Mouse (Mus musculus) hindbrain, embryonic 14.5 days (tissue): Measurements from ENCODE around the gene Smarcc2. TPM values are rescaled to one million over a fixed set of nuclear protein-coding genes. Genes with fewer than 3 reads are reported as not detected.
"Not testable (repeated sequence)": the region's sequence is repeated elsewhere in the genome, so short reads cannot be mapped to it uniquely, and the experiment has no call there.

Source experiments
- ATAC-seq: fragments of 200-750 bp; cut with Nextera tagmentation; 2 replicates; pipeline ENCODE4 v1.8.0; 2017; ENCODE audit warnings: moderate number of reproducible peaks, mild to moderate bottlenecking, moderate TSS enrichment, moderate library complexity; ENCODE audit not compliant: low FRiP score
- DNase-seq: peaks from one replicate; pipeline ENCODE4 v3.0.0-alpha.2; 2015; ENCODE audit warnings: low spot score
- H3K27ac ChIP-seq: fragments of 300-500 bp; sonication (generic); 2 replicates; pipeline ENCODE4 v1.5.1; 2014; ENCODE audit warnings: mild to moderate bottlenecking, moderate library complexity
- H3K27me3 ChIP-seq: fragments of 300-500 bp; sonication (generic); 2 replicates; pipeline ENCODE4 v1.6.1; 2014; ENCODE audit warnings: mild to moderate bottlenecking, low read length, mixed read lengths; ENCODE audit not compliant: control insufficient read depth, insufficient read depth
- H3K36me3 ChIP-seq: fragments of 300-500 bp; sonication (generic); replicated peaks from 2 replicates; pipeline ENCODE4 v1.6.1; 2014; ENCODE audit not compliant: control insufficient read depth, insufficient read depth
- H3K4me1 ChIP-seq: fragments of 300-500 bp; sonication (generic); replicated peaks from 2 replicates; pipeline ENCODE4 v1.6.1; 2014; ENCODE audit warnings: antibody characterized with exemption, low read length, mixed read lengths; ENCODE audit not compliant: control insufficient read depth, insufficient read depth
- H3K4me2 ChIP-seq: fragments of 300-500 bp; sonication (generic); replicated peaks from 2 replicates; pipeline ENCODE4 v1.6.1; 2014; ENCODE audit warnings: mild to moderate bottlenecking, moderate library complexity
- H3K4me3 ChIP-seq: fragments of 300-500 bp; sonication (generic); replicated peaks from 2 replicates; pipeline ENCODE4 v1.5.1; 2014; ENCODE audit warnings: mild to moderate bottlenecking, low read length
- H3K9ac ChIP-seq: fragments of 300-500 bp; sonication (generic); 2 replicates; pipeline ENCODE4 v1.6.1; 2014
- H3K9me3 ChIP-seq: fragments of 300-500 bp; sonication (generic); 2 replicates; pipeline ENCODE4 v1.6.1; 2016; ENCODE audit warnings: low read length; ENCODE audit not compliant: control insufficient read depth
- whole genome bisulfite sequencing: fragments of 180-500 bp; shearing (Covaris S2); extraction: QIAGEN DNeasy Blood & Tissue Kit; methylation state at CpG from one replicate; pipeline ENCODE4 v1.1.7; 2014; 5-methylcytosine and 5-hydroxymethylcytosine counted together
- polyA plus RNA-seq: library from polyadenylated mRNA; unstranded; fragments of >200 nt; fragmentation: Nextera tagmentation; extraction: Ambion mirVana; gene quantifications from 2 replicates; pipeline ENCODE4 v1.2.1, GENCODE M21; 2014

Smarcc2 gene
- polyA plus RNA-seq, 1 experiment from 2014 or later = 184 TPM

GRCm38 (mm10) chr10:128489785-128490184 is 30.7 kb downstream of the Smarcc2 start:
- H3K9me3 ChIP-seq = no peaks in the 10 kb centered on the region
- H3K4me3 ChIP-seq = no peak overlapping the region
- H3K27ac ChIP-seq = no peak overlapping the region
- no peak overlapping the region for H3K4me2 ChIP-seq
- ATAC-seq = no peak
- peaks cover 27% of the 10 kb centered on the region for H3K4me1 ChIP-seq
- H3K9ac ChIP-seq = no peak overlapping the region
- no peaks in the 10 kb centered on the region for H3K27me3 ChIP-seq
- WGBS = 71% methylated on average over 4 of the region's 4 CpGs
- H3K36me3 ChIP-seq = peaks cover 76% of the 10 kb centered on the region
- no peak for DNase-seq

GRCm38 (mm10) chr10:128490232-128490631 is 31.2 kb downstream of the Smarcc2 start:
- no peak for DNase-seq
- no peak for ATAC-seq
- Histone ChIP-seq H3K36me3 (peaks cover 72% of the 10 kb centered on the region), H3K4me3 (no peak overlapping the region), H3K27me3 (no peaks in the 10 kb centered on the region), H3K4me2 (no peak overlapping the region; the same call in 1 of the 2 replicates), H3K9me3 (no peaks in the 10 kb centered on the region), H3K4me1 (peaks cover 31% of the 10 kb centered on the region), H3K9ac (no peak overlapping the region), H3K27ac (no peak overlapping the region)
- WGBS = 73% methylated on average over 5 of the region's 5 CpGs

GRCm38 (mm10) chr10:128490912-128491311 is 31.9 kb downstream of the Smarcc2 start:
- Histone ChIP-seq H3K9me3 (no peaks in the 10 kb centered on the region), H3K9ac (0 out of 2 replicates have a peak overlapping the region, but pooled peaks have one; percentile 92), H3K27ac (no peak overlapping the region; the same call in 1 of the 2 replicates), H3K4me2 (peak overlapping the region; percentile 95), H3K4me3 (peak overlapping the region; percentile 69), H3K36me3 (peaks cover 65% of the 10 kb centered on the region), H3K27me3 (no peaks in the 10 kb centered on the region), H3K4me1 (peaks cover 31% of the 10 kb centered on the region)
- ATAC-seq (no peak), DNase-seq (no peak)
- WGBS = 55% methylated on average over 5 of the region's 5 CpGs

GRCm38 (mm10) chr10:128491495-128491894 is 32.4 kb downstream of the Smarcc2 start:
- WGBS = 65% methylated on average over 6 of the region's 6 CpGs
- Histone ChIP-seq H3K27me3 (no peaks in the 10 kb centered on the region), H3K4me1 (peaks cover 31% of the 10 kb centered on the region), H3K9ac (peak overlapping the region; percentile 92; the same call in 1 of the 2 replicates), H3K27ac (peak overlapping the region; percentile 47), H3K36me3 (peaks cover 59% of the 10 kb centered on the region), H3K4me2 (peak overlapping the region; percentile 95), H3K9me3 (no peaks in the 10 kb centered on the region), H3K4me3 (peak overlapping the region; percentile 69)
- no peak for DNase-seq
- no peak for ATAC-seq

DNA sequence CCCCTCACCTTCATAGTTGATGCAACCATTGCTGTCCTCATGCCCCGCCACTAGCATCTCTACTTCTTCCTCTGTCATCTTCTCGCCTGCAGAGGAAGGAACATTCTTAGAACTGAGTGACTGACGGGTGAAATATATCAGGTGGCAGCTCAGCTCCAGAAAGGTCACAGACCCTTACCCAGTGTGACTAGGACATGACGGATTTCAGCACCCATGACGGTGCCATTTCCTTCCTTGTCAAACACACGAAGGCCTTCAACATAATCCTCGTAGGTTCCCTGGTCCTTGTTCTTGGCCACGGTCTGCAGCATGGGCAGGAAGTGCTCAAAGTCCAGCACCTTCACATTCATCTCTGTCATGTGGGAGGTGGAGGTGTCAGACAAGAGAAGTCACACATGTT is 33.0 kb downstream of the Smarcc2 start:
- H3K9me3 ChIP-seq, ATAC-seq, H3K27me3 ChIP-seq, DNase-seq: not testable (repeated sequence)
- H3K4me3 ChIP-seq = peak overlapping the region; percentile 69
- H3K4me1 ChIP-seq = peaks cover 31% of the 10 kb centered on the region
- WGBS = 80% methylated on average over 7 of the region's 8 CpGs
- H3K27ac ChIP-seq = 0 out of 2 replicates have a peak overlapping the region, but pooled peaks have one; percentile 98
- peaks cover 54% of the 10 kb centered on the region for H3K36me3 ChIP-seq
- H3K9ac ChIP-seq = peak overlapping the region; percentile 92
- H3K4me2 ChIP-seq = peak overlapping the region; percentile 95

GRCm38 (mm10) chr10:128492633-128493311 is 33.7 kb downstream of the Smarcc2 start:
- Histone ChIP-seq H3K9ac (peak overlapping the region; percentile 92), H3K9me3 (no peaks in the 10 kb centered on the region), H3K4me1 (peaks cover 33% of the 10 kb centered on the region), H3K4me2 (peak overlapping the region; percentile 95), H3K4me3 (peak overlapping the region; percentile 69), H3K27ac (peak overlapping the region; percentile 98), H3K27me3 (no peaks in the 10 kb centered on the region), H3K36me3 (peaks cover 46% of the 10 kb centered on the region)
- DNase-seq (peak; percentile 42), ATAC-seq (peak; percentile 19; the same call in 1 of the 2 replicates)
- 29% methylated on average over 12 of the region's 12 CpGs for WGBS

DNA sequence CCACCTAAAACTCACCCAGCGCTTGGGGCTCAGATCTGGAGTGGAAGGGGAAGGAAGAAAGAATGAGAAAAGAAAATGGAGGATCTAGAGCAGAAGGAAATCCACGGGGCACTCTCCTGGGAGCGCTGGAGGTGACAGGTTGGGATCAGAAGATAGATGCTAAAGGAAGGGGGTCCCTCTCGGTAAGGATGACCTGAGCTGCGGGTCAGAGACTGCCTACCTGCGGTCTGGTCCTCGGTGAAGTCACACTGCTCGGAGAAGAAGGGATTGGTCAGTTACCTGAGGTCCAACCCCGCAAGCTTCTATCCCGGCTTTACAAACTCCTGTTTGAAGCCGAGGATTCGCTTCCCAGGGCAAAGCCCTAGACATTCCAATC is 34.3 kb downstream of the Smarcc2 start:
- DNase-seq = peak; percentile 32
- Histone ChIP-seq H3K9ac (peak overlapping the region; percentile 92), H3K9me3 (no peaks in the 10 kb centered on the region), H3K27ac (peak overlapping the region; percentile 98), H3K4me2 (peak overlapping the region; percentile 95), H3K36me3 (peaks cover 41% of the 10 kb centered on the region), H3K4me1 (peaks cover 38% of the 10 kb centered on the region), H3K27me3 (no peaks in the 10 kb centered on the region), H3K4me3 (peak overlapping the region; percentile 69)
- peak; percentile 28 for ATAC-seq
- under 1% methylated on average over 12 of the region's 12 CpGs for WGBS

GRCm38 (mm10) chr10:128493695-128494666 is 34.9 kb downstream of the Smarcc2 start, which contains the start of gene Myl6:
Gene Myl6 (minus strand): TSS chr10:128494145.
- Histone ChIP-seq H3K27ac (peak within 1 kb of the TSS; percentile 98), H3K4me2 (peak within 1 kb of the TSS; percentile 95), H3K36me3 (peaks cover 34% of the 10 kb centered on the region), H3K27me3 (no peaks in the 10 kb centered on the region), H3K9ac (peak within 1 kb of the TSS; percentile 92), H3K9me3 (no peaks in the 10 kb centered on the region), H3K4me3 (peak within 1 kb of the TSS; percentile 69), H3K4me1 (peaks cover 39% of the 10 kb centered on the region)
- WGBS = under 1% methylated on average over 45 of the region's 45 CpGs
- ATAC-seq = peak; percentile 93
- DNase-seq = peak; percentile 97
